Mouse (Mus musculus) splenic B cell, adult 2 months (primary cell): ENCODE measurements around the gene Polr3e.

ENCODE experiments used
- DNase-seq: peaks from one replicate; pipeline ENCODE4 v3.0.0-alpha.2; 2011; ENCODE audit warnings: low read depth, low spot score
- H3K27me3 ChIP-seq: 2 replicates; pipeline ENCODE4 v1.6.1; 2012; ENCODE audit warnings: mild to moderate bottlenecking, low read length, moderate library complexity, mixed read lengths; ENCODE audit not compliant: control insufficient read depth, poor library complexity, insufficient read depth, severe bottlenecking
- H3K36me3 ChIP-seq: 2 replicates; pipeline ENCODE4 v1.6.1; 2012; ENCODE audit warnings: mild to moderate bottlenecking, low read length, moderate library complexity, mixed read lengths; ENCODE audit not compliant: control insufficient read depth, poor library complexity, insufficient read depth, severe bottlenecking

Polr3e gene

GRCm38 (mm10) chr7:120917592-120918461 lies at the start of gene Polr3e:
Gene Polr3e (plus strand): TSS chr7:120917744.
- DNase-seq: peak; percentile 99
- H3K36me3 ChIP-seq: no peaks in the 10 kb centered on the region
- H3K27me3 ChIP-seq: no peaks in the 10 kb centered on the region

- Histone ChIP-seq H3K36me3 (no peaks in the 10 kb centered on the region), H3K27me3 (no peaks in the 10 kb centered on the region)
- no peak for DNase-seq
These were observed 47.7 kb upstream of the Polr3e start for GRCm38 (mm10) chr7:120869883-120870282.

GRCm38 (mm10) chr7:120870431-120871008 lies 47.0 kb upstream of the Polr3e start:
- Histone ChIP-seq H3K36me3 (no peaks in the 10 kb centered on the region), H3K27me3 (no peaks in the 10 kb centered on the region)
- no peak for DNase-seq

- H3K36me3 ChIP-seq: no peaks in the 10 kb centered on the region
- H3K27me3 ChIP-seq: no peaks in the 10 kb centered on the region
- no peak for DNase-seq
These were observed 44.5 kb upstream of the Polr3e start for GRCm38 (mm10) chr7:120873083-120873482.

GRCm38 (mm10) chr7:120874021-120874420 lies 43.5 kb upstream of the Polr3e start:
- no peaks in the 10 kb centered on the region for H3K36me3 ChIP-seq
- no peak for DNase-seq
- H3K27me3 ChIP-seq: no peaks in the 10 kb centered on the region

- no peaks in the 10 kb centered on the region for H3K27me3 ChIP-seq
- no peaks in the 10 kb centered on the region for H3K36me3 ChIP-seq
- DNase-seq: no peak
These were observed 42.6 kb upstream of the Polr3e start for GRCm38 (mm10) chr7:120874764-120875539.

- Histone ChIP-seq H3K36me3 (no peaks in the 10 kb centered on the region; the same call in 1 of the 2 replicates), H3K27me3 (no peaks in the 10 kb centered on the region)
- no peak for DNase-seq
These were observed 41.8 kb upstream of the Polr3e start for GRCm38 (mm10) chr7:120875540-120876388.

- no peak for DNase-seq
- no peaks in the 10 kb centered on the region; the same call in 1 of the 2 replicates for H3K36me3 ChIP-seq
- no peaks in the 10 kb centered on the region for H3K27me3 ChIP-seq
These were observed 39.3 kb upstream of the Polr3e start for GRCm38 (mm10) chr7:120878271-120878670.

GRCm38 (mm10) chr7:120879972-120880371 lies 37.6 kb upstream of the Polr3e start:
- no peaks in the 10 kb centered on the region for H3K27me3 ChIP-seq

GRCm38 (mm10) chr7:120880770-120881169 lies 36.8 kb upstream of the Polr3e start:
- no peak for DNase-seq
- Histone ChIP-seq H3K27me3 (no peaks in the 10 kb centered on the region), H3K36me3 (peaks cover 1% of the 10 kb centered on the region; the same call in 1 of the 2 replicates)

More at GRCm38 (mm10) chr7:120879972-120880371, 37.6 kb upstream of the Polr3e start:
- peaks cover 1% of the 10 kb centered on the region; the same call in 1 of the 2 replicates for H3K36me3 ChIP-seq
- no peak for DNase-seq

- DNase-seq: no peak
- Histone ChIP-seq H3K27me3 (no peaks in the 10 kb centered on the region), H3K36me3 (peaks cover 1% of the 10 kb centered on the region; the same call in 1 of the 2 replicates)
These were observed 36.1 kb upstream of the Polr3e start for GRCm38 (mm10) chr7:120881451-120881850.

- Histone ChIP-seq H3K27me3 (no peaks in the 10 kb centered on the region), H3K36me3 (peaks cover 1% of the 10 kb centered on the region; the same call in 1 of the 2 replicates)
- DNase-seq: no peak
These were observed 34.9 kb upstream of the Polr3e start for GRCm38 (mm10) chr7:120882674-120883073.

GRCm38 (mm10) chr7:120883523-120884290 lies 33.8 kb upstream of the Polr3e start:
- DNase-seq: no peak
- H3K27me3 ChIP-seq: no peaks in the 10 kb centered on the region
- H3K36me3 ChIP-seq: peaks cover 1% of the 10 kb centered on the region; the same call in 1 of the 2 replicates
